Mouse (Mus musculus): ENCODE measurements at regions not wholly inside any gene's neighbourhood (a gene's known extent, or its start where the extent isn't known, plus 50 kb on each side); places are given as distances from the start of the nearest gene placed in this dataset.
A peak's percentile ranks its signal among the peaks of the same experiment; 100 is the strongest.

DNA sequence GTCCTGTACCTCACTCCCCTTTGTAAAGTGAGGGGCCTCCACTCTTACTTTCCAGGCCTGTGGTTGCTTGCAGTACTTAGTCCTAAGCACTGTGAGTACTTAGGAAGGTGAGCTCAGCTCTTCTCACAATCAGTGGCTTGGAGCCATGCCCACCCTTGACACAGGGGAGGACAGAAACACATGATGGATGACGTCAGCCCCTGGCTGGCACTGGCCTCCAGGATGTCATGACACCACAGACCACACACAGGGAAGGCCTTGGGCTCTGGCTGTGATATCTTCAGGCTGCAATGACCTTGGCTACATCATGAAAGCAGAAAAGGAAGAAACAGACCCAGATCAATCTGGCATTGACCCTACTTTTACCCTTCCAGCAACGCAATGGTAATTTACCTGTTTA, 113.0 kb upstream of the Zmiz1 start:
- DNase-seq = peak; percentile 93

DNA sequence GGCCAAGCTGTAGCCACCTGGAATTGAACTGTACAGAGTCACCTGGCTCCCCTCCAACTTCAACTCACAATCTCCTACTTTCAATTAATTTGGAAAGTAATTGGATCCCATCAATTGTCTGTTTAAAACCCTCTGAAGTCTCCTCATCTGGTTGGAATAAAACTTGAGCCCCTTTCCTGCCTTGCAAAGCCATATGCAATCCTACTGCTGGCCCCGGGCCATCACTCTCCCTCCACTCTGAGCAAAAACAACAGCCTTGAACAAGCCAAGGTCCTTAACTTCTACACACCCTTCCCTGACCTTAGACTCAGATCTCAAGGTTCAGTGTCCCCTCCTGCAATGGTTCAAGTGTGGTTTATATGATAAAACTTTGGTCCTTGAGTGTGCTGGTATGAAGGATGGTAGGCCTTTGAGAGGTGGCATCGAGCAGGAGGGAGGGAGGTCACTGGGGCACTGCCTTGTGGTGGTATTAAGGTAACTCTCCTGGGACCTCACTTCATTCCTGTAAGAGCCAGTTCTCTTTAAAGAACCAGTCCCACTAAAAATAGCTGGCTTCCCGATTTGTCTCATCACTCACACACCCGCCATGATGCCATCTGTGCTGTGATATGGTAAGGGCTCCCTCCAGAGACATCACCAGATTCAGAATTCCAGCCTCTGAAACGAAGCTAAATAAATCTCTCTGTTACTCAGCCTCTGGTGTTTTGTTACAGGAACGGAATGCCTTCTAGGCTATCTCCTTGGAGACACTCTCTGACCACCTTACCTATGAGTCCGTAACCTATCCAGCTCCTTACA, 112.0 kb upstream of the Zmiz1 start:
- peak; percentile 66 for DNase-seq

DNA sequence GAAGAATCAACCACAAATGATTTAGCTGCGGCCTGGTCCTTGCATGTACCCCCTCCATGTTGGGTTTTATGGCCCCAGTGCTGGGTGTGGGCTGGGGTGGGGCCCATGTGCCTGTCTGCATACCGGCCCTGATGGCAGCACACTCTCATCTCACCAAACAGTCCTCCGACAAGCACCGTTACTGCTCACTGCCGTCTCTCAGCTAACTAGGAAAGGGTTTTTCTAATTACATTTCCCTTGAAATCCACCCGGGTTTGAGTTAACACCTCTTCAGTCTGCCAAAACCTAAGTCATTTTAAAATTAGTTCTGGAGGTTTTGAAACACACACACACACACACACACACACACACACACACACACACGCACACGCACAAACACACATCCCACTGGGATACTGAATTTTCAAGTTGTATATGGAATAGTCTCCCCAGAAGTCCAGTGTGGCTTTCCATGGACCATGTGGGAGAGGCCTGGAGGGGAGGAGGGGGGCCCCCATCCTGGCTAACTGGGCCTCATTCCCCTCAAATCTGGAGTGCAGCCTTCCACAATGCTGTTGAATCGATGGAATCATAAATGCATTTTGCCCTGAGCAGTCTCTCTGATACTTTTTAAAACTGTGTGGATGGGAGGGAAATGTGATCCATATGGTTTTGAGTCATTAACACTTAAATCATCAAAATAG, 108.6 kb upstream of the Zmiz1 start:
- DNase-seq = no peak

DNA sequence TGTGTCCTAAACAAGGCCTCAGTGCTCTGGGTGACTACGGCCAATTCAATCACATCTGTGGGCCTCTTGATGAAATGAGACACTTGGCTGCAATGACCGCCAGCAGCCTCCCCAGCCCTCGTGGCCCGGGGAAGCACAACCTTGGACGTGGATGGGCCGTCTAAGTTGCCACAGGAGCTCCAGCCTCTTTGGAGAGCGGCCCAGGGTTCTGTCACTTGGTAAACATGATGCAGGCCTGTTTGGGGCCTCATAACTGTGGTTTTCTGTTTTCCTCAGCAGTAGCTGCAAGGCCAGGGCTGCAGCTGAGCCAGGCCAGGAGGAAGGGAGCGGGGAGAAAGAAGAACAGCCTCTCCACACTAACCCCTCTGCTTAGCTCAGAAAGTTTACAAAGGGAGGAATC, 105.2 kb upstream of the Zmiz1 start:
- peak; percentile 72 for DNase-seq

DNA sequence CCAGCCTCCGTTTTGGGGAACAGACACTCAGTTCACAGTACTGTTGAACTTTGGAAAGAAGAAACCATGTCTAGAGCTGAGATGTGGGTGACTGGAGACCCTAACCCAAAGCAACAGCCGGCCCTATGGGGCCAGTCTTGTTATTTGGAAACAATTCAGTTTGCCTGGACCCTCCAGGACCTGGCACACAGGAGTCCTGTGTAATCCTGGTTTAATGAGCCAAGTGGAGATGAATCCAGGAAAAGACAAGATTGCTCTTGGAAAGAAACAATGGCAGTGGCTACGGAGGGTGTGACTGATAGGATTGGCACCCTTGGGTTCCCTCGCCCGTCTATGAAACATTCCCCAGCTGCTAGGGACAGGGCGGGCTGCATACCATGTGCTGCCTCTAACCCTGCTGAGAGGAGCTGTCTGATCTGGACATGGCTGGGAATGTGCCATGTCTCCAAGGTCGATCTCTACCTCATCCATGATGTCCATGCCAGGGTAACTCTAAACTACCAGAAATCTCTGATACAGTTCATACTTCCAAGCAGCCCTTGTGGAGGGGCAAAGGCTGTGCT, 104.6 kb upstream of the Zmiz1 start:
- DNase-seq = peak; percentile 41

DNA sequence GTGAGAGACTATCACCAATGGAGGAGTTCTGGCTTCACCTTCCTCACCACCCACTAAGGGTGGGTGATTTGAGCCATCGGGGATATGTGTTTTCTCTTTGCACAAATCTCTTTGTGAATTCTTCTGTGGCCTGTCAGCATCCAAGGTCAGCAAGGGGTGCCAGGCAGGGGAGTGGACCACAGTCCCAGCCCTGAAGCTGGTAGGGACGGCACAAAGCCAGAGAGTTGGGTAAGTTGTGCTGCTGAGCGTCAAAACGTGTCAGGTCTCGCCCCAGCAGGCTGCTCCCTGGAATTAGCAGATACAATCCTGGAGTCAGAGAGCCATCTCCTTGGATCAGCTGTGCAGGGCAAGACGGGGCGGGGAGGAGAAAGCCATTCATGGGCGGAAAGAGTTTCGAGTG, 101.2 kb upstream of the Zmiz1 start:
- DNase-seq = peak; percentile 58

DNA sequence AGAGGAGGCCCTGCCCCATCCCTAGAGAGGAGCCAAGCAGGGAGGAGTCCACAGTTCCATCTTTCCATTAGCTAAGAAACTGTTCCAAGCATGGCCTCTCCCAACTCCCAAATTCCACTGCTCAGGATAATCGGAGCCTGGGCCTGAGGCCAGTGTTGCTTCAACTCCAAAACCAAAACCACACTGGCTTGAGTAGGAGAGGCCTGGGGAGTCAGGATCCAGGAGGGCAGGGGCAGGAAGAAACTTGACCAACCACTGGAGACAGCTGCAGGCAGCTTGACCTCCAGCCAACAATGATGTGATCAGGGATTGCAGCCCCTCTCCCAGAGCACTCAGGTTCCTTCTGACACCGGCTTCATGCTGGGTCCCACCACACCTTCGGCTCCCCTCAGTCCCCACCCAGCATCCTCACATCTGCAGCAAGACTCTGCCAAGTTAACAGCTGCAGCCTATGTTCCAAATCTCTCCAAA, 99.1 kb upstream of the Zmiz1 start:
- DNase-seq = no peak

DNA sequence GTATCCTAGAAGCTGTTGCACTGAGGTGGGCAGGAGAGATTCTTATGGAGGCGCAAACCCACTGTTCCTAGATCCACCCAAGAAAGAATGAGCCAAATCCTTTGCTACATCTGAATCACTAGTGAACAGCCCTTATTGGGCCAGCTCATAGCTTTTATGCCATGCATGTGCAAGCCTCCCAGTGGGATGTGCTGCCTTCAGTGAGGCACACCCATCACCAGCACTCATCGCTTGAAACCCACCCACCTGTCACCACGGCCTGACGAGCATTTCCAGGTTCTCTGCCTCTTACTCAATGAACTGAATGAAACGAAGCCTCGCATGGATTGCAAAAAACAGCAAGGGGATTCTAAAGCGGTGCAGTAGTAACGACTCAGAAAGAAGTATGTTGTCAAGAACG, 98.3 kb upstream of the Zmiz1 start:
- DNase-seq = no peak

DNA sequence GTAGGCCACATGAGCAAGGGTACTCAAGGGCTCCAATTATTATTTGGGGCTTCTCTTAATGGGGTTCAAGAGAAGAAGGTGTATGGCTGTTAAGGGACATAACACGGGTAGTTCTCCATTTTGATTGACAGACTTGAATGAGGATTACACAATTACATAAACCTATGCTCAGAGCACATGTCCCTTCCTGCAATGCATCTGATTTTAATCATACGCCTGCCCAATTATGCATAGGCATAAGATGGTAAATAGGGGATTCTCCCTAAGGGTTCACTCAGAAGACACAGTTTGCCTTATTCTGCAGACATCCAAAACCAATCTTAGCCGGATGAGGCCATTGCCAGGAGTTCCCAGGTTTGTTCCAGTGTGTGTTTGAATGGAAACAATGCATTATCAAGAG, 97.9 kb upstream of the Zmiz1 start:
- DNase-seq = no peak

DNA sequence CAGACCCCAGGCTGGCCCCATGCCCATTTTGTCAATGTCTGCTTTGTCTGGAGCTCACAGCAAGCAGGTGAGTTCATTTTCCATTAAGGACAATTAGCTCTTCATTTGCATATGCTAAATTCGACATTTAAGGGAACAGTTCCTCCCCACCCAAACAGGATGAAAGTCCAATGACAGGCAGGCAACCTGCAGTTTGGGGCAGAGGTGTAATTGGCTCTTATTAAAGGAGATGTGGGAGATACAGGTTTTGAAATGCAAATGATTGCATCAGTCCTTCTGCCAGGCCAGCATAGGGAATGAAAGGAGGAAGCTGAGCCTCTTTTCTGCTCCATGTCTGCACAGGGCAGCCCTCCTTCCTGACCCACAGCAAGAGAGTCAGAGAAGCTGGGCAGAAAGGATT, 96.2 kb upstream of the Zmiz1 start:
- no peak for DNase-seq

DNA sequence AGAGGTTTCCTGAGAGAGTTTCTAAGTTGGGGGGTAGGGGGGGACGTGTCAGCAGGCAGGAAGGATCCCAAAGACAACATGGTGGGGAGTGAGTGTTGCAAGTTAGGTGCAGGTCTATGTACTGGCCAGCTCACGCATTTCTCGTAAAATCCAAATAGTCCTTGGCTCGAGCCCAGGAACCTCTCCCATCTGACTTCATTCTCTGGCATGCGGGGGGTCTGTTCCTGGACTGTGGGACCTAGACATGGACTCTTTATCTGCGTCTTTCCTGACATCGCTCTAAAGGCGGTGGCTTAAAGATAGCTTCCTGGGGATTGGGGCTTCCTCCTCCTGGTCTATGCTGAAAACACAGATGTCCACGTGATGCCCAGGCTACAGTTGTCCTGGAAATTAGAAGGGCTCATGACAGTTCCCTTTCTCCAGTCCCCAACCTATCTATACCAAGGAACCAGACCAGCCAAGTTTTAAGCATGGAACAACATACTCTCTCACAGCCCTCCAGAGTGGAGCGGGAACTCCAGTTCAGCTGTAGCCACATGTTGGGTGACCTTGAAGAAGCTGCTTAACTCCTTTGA, 93.7 kb upstream of the Zmiz1 start:
- no peak for DNase-seq

DNA sequence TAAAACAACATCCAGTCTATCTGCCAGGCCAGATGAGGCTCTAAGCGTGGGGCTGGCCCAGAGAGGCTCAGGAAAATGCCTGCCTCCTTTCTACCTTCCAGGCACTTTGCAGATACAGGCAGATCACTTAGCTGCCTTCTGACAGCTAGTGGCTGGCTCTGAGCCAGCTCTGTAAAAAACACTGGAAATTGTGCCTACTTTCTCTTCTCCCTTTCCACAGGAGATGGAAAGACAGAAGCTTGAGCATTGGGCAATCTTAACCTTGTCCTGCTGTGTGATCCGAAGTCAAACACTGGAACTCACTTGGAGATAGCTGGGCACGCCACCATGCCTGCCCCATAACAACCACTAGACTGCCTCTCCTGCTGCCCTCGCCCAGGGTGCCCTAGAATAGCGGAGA, 93.0 kb upstream of the Zmiz1 start:
- DNase-seq = no peak

DNA sequence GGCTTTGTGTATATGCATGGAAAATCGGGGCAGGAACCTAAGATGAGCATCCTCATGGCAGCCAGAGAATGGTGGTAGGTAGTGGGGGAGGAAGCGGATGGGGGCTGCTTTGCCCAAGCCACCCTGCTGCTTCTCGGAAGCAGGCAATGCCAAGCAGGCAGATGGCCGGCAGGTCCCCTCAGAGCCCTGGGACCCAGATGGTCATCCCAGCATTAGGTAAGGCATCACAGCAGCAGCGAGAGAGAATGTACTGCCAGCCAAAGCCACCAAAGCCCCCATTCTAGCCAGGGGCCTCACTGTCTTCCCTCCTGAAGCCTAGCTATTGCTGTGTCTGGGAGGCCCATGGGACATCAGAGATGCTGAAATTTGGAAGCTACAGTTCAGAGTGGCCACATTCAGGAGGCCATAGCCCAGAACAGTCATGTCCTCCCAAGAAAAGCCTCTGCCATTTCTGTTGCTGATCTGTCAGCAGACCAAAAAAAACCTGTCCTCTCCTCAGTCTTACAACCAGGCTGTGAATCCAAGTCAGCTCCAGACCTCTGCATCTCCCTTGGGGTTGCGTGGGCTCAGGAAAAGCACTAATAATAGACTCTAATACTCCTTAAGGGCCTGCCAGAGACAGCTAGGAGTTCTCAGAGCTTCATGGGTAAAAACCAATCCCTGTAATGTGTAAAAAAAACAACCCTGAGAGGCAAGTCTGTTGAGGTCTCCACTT, 88.5 kb upstream of the Zmiz1 start:
- DNase-seq = no peak

DNA sequence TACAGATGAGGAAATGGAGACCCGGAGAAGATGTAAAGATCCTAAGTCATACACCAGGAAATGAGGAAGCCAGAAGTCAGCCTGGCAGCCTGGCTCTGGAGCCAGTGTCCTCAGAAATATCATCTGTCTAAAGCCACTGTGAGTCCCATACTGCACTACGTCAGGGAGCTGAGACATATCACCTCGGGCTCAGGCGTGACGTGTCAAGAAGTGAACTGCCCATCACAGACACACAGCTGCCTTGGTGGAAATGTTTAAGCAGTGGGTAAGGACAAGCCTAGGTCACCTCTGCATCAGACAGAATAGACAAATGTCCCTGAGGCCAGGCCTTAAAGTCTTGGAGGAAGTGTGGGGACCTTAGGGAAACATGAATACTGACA, 88.0 kb upstream of the Zmiz1 start:
- no peak for DNase-seq

DNA sequence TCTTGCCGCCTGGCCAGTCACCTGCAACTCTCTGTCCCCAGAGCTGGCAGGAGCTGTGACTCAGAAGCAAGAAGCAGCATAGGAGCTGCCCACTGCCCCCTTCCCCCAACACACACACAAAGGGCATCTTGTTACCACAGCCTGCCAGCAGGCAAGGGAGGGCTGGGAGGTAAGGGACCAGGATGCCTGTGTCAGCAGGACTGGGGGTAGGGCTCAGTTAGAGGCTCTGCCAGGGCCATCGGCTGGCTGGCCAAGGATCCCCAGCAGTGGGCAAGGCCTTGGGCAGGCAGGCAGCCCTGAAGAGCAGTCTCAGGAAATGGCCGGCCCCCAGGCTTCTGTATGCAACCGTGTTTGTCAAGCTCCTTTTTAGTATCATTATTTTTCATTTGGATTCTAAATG, 87.3 kb upstream of the Zmiz1 start:
- DNase-seq = peak; percentile 67

DNA sequence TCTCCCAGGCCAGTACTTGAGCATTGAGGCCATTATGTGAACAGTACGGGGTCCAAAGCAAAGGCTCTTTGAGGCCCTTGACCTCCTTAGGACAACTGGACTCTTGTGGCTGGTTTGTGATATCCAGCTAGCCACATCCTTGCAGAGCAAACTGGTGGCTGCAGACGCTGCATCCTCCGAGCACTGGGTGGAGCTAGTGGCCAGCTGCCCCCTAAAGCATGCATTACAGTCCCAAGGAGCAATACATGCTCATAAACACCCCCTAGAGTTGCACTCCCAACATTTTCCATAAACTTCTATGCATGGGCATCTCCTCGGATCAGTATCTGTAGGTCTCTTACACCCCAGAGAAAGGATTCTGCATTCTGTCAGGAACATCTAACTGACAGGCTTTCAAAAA, 86.4 kb upstream of the Zmiz1 start:
- DNase-seq = no peak

DNA sequence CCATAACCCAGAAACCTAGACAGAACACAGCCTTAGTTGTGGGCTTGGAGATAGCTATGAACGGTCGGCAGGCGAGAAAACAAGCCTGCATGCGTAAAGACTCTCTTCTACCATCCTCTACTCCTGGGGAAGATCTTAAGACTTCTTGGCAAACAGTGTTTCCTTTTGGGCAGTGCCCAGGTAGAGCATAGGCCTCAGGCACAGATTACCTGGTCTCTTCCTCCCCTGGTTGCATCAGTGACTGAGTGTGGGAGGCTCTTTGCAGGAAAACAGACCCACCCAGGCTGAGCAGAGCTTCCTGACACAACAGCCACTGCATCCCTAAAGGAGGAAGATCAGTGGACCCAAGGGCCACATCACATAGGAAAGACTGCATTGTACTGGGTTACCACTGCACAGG, 85.8 kb upstream of the Zmiz1 start:
- DNase-seq = no peak

DNA sequence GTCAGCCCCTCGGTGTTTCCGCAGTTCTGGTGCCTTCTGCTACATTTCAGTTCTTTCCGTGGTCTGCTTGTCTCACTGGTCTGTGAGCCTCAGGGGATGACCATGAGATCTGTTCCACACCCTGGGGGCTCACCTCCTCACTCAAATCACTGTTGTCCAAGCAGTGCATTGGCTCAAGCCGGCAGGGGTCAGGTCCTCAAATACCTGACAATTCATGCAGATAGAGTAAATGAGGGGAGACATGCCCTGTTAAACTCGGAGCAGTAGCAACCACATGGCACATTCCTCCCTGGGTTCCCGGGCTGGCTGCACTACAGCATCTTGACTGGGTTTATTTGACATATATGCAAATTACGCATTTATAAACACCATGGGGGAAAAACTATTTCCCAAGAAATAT, 84.0 kb upstream of the Zmiz1 start:
- no peak for DNase-seq

DNA sequence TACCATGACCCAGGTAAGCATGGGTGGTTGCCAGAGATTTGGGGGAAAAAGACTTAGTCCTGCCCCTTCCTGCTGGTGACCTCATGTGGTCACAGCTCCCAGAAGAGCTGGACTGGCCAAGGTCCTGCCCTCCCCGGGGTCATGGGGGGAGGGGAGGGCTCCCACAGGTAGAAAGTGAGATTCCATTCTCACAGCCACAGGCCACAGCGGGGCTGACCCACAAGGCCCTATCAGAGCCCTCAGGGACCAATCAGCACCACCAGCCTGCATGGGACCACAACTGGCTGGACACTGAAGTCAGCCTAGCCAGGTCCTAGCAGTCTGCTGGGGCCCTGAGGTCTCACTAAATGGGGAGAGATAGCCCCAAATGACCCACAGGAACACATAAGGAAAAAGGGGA, 81.9 kb upstream of the Zmiz1 start:
- no peak for DNase-seq

DNA sequence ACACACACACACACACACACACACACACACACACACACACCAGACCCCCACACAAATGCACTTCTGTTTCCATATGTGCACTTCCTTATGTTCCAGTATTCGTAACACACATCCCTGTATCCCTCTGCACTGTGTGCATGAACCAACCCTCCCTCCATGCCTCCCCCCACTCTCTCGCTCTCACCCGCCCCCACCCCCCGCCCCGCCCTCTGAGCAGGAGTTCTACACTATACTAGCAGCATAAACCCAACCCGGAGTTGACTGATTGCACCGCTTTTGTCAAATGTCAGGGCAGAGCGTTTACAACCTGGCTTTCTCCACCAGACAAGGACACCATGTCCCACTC, 81.5 kb upstream of the Zmiz1 start:
- DNase-seq = no peak

DNA sequence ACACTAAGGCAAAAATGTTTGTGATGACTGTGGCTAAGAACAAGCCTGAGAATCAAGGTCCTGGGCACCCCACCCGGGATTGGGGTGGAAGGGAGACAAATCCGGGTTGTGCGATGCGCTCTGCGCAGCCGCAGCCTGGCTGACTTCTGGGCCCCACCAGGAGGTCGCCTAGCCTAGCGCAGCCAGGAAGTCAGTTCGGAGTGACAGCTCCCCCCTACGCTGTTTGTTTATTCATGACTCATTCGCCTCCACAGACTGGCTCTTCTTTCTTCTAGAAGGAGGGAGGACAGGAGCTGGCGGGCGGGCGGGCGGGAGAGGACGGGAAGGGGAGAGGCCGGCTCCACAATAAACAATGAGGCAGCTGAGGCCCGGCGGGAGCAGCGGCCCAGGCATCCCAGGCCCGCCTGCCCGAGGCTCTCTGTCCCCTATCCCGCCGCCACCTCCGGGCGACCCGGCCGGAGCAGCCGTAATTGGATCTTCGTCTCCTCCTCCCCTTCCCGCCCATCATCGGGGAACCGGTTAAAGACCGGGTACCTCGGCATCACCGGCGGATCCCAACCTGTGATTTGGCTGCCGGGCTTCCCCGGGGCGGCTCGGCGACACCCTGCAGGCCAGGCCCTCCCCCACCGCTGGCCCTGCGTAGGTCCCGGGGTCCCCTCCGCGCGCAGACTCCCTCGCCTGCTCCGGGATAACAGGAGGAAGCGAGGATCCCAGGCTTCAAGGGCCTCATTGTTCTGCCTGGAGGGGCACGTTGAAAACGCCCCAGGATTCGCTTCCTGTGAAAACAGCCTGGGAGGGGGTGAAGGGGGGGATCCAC, 80.9 kb upstream of the Zmiz1 start:
- peak; percentile 82 for DNase-seq

DNA sequence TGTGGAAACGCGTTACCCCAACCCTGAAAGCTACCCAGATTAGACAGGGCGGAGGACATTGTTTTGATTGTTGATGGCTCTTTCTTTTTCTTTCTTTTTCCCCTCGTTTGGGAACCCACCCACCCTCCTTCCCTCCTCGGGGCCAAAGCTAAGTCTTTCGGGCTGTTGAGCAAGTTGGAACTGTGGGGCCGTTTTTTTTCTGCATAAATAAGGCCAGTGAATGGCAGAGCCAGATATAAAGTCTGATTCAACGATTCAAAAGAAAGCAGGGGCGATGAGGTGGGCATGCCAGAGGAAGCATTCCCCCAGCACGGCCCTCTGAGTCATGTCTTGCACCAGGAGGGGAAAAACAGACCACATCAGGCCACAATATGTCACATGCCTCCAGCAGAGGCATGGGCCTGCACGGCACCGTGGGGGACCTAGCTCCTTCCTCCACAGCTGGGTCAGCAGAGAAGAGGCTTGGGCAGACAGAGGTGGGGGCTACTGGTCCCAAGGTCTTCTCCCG, 80.2 kb upstream of the Zmiz1 start:
- DNase-seq = peak; percentile 27

All from adrenal gland, postnatal 25 days (tissue).